Mouse (Mus musculus) lung, postnatal 36 days (tissue): ENCODE measurements around the gene Nbas.

ENCODE experiments used
- DNase-seq: peaks from one replicate; pipeline ENCODE4 v3.0.0; 2022; ENCODE audit warnings: mixed read lengths

Nbas gene

GRCm38 (mm10) chr12:13268826-13269449 is at the start of gene Nbas:
Gene Nbas (plus strand): TSS chr12:13269133.
- peak; percentile 90 for DNase-seq

- no peak for DNase-seq
Observed at GRCm38 (mm10) chr12:13242453-13242852, 26.5 kb upstream of the Nbas start.

GRCm38 (mm10) chr12:13248691-13249572 is 20.0 kb upstream of the Nbas start, which contains the start of gene Ddx1:
Gene Ddx1 (minus strand): TSS chr12:13249213.
- peak; percentile 72 for DNase-seq

GRCm38 (mm10) chr12:13249573-13249919 is 19.4 kb upstream of the Nbas start:
- DNase-seq: no peak

GRCm38 (mm10) chr12:13255068-13255467 is 13.9 kb upstream of the Nbas start:
- DNase-seq: no peak

- no peak for DNase-seq
Observed at GRCm38 (mm10) chr12:13255701-13256100, 13.2 kb upstream of the Nbas start.

GRCm38 (mm10) chr12:13268412-13268811 is 521 bp upstream of the Nbas start:
- no peak for DNase-seq

DNA sequence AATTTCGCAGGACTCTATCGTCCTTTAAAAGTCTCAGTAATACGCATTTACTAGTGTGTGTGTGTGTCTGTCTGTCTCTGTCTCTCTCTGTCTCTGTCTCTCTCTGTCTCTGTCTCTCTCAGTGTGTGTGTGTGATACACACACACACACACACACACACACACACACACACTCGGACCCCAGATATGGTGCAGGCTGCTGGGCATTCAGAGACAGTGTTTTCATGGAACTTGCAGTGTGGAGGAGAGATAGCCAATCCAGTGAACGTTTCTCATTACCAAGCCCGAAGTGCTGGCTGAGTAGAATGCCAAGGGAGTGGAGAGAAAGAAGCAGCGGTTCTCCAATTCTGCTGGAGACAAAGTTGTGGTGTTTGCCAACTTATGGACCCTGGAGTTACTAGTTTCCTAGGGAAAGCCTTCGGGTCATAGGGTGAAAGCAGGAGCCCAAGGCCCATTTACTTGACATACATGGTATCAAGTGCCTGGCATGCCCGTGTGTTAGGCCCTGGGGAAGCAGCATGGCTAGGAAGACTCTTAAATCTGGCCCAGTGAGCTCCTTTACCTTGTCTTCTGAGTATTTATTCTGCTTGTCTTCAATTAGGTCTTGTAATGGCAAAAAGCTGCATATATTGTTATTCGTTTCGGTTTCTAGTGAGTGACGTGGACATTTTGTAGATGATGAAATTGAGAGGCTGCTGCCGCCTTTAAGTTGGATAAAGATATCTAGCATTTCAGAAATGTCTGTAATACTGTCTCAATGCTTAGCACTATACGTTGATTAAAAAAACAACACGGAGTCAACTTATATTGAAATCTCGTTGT is 847 bp downstream of the Nbas start:
- no peak for DNase-seq

DNA sequence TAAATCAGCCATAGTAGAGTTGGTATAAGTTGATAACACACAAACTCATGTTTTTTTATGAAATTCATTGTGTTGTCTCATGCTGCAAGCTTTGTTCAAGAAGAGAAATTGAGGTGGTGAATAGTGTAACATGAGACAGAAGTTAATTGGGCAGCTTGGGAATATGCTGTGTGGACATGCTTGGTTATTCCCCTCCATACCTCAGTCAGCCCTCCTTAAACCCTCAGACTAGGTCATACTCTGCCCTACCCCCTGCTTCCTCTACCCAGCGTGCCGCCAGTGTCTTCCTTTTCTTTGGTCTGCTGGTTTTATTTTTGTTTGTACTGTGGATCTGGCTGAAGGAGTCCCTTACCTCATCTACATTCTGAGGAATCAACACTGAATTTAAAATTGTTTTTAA is 22.5 kb downstream of the Nbas start:
- no peak for DNase-seq

DNA sequence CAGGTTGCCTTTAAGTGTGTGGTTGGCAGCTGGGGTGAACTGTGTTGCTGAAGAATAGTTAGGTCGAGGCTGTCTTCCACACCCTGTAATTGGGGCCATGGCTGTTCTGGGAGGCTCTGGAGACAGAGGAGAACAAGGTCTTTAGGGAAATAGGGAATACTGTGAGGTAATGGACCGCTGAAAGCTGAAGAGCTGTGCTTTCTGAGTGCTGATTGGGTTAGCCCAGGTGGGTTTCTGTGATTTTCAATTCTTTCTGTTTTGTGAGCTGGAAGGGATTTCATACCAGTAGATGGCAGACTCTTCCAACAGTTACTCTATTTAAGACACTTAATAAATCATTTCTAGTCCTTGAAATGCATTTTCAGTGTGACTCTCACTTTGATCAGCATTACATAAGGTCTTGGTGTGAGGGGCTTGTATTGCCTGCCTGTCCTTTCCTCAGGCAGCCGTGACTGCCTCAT is 24.5 kb downstream of the Nbas start:
- DNase-seq: no peak

GRCm38 (mm10) chr12:13303037-13303436 is 34.1 kb downstream of the Nbas start:
- no peak for DNase-seq

DNA sequence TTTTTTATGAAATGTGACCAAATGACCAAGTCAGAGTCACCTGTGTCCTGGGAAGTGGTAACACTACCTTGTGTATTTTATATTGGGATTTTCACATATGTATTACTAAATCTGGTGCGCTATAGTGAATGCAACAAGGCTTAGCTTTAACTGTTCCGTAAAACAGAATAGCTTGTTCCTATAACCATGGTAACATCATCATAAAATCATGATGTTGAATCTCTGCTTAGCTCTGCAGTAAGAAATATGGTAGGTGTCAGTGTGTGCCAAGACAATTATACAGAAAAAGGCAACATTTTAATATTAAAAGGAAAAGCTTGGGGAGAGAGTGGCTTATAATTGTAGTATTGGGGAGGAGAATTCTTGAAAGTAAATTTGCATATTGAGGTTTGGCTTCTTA is 45.0 kb downstream of the Nbas start:
- DNase-seq: no peak

- DNase-seq: no peak
Observed at GRCm38 (mm10) chr12:13314384-13314783, 45.5 kb downstream of the Nbas start.

GRCm38 (mm10) chr12:13315081-13315480 is 46.1 kb downstream of the Nbas start:
- DNase-seq: no peak

DNA sequence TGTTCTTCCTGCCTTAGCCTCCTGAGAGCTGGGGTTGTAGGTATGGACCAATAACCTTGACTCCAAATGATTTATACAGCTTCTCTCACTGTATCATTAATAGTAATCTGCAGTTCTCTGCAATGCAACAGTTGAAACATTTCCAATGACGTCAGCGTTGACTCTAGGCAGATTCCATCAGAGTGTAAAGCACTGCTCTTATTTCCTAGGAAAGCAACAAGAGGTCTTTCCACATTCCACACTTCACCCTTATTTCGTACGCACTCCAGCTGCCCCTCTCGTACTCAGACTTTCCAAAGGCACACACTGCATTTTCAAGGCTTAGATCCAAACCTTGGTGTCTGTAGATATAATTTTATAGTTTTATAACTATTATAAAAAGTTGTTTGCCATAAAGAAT is 73.6 kb downstream of the Nbas start:
- peak; percentile 10 for DNase-seq

- DNase-seq: no peak
Observed at GRCm38 (mm10) chr12:13356201-13356600, 87.3 kb downstream of the Nbas start.

GRCm38 (mm10) chr12:13356769-13357168 is 87.8 kb downstream of the Nbas start:
- DNase-seq: no peak

DNA sequence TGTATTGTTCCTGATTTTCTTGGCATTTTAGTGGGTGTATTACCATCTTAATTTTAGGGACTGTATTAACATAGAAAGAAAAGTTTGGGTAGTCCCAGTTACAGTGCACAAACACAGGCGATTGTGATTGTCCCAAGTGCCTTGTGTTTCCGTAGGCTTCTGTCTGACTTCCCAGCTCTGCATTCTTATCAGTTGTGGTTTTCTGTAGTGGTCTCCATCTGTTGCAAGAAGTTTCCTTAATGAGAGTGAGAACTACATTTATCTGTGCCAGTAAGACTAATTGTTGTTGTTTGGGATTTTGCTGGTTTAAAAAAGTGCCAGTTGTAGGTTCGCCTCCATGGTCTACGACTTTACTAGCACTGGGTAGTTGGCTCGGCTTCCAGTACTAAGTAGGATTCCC is 88.3 kb downstream of the Nbas start:
- DNase-seq: no peak

DNA sequence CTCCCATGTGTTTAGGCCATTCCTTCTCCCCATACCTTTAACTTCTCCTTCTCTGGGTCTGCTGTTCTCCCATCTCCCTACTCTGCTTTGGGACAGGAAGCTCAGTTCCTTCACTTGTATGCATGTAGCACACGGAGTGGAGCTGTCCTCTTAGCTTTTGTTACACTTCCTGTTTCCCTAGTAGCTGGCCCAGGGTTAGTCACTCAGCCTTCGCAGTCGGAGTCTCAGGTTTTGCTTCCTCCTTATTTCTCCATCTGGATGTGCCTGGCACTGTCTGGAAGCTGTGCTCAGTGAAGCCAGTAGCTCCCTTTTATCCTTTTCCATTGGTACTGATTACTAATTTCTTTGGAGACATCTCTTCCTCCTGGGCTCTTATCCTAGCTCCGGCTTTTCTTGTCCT is 89.9 kb downstream of the Nbas start:
- DNase-seq: no peak

DNA sequence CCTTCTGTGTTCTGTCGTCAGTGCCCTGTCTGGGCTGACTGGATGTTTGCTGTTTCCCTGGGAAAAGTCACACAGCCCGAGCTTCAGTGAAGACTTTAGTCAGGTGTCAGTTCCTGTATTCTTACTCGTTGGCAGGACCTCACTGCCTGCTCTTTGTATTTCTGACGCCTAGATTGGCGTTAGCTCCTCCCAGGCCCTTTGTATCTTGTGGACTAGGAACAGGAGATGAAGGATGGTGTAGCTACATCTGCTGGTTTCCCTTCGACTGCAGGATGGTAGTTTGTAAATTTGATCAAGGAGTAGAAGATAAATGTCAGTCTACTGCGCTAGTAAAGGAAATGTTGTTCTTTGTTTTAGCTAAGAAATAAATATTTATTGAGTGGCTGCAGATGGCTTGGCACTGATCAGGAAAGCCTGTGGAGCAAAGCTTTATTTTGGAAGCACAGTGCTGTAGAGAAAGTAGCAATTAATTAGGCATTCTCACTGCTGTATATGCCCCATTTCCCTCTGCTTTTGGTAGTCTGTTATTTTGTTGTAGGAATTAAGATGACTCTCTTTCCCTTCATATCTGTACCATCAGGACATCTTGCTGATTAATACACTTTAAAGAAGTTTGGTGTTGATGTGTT is 91.4 kb downstream of the Nbas start:
- no peak for DNase-seq

GRCm38 (mm10) chr12:13381580-13381979 is 112.6 kb downstream of the Nbas start:
- no peak for DNase-seq

- DNase-seq: no peak
Observed at GRCm38 (mm10) chr12:13382046-13382445, 113.1 kb downstream of the Nbas start.

GRCm38 (mm10) chr12:13389644-13390043 is 120.7 kb downstream of the Nbas start:
- DNase-seq: no peak
